In genomic region chr6:125162615-125163305, GRCm38 (mm10) we compare ENCODE assay signal across 1 mouse cellular context.
A peak's percentile ranks its signal among the peaks of the same experiment; 100 is the strongest.
TF ChIP-seq lines count a peak whose summit lies in the region.

No protein-coding gene starts in this region.

TF ChIP-seq in myocyte, 11 proteins besides CTCF, POLR2A, EP300 and RAD21:
- peak; percentile 67 for TF ChIP-seq POLR2AphosphoS2 (IDR thresholded peaks at IDR 0.05; ENCODE audit: insufficient read length, low read depth)
TF ChIP-seq in myocyte: peak in this region for 1; not testable (repeated sequence) for 10.
